Mouse (Mus musculus) c-Kit-positive CD71-negative TER-119-negative erythroid progenitor cells, embryonic 14.5 days (primary cell): ENCODE results near the gene Pqlc3.

Experiments
- DNase-seq: peaks from one replicate; pipeline ENCODE4 v3.0.0-alpha.2; 2013; ENCODE audit warnings: low read depth

Gene Pqlc3

GRCm38 (mm10) chr12:17001211-17001610, 1.0 kb upstream of the Pqlc3 start:
- no peak for DNase-seq

- DNase-seq, result no peak
These were observed 420 bp upstream of the Pqlc3 start for GRCm38 (mm10) chr12:17000628-17001027.

- no peak for DNase-seq
These were observed 1.1 kb downstream of the Pqlc3 start for GRCm38 (mm10) chr12:16999146-16999545.

GRCm38 (mm10) chr12:16996886-16997462, 3.2 kb downstream of the Pqlc3 start:
- DNase-seq, result no peak

GRCm38 (mm10) chr12:16996281-16996680, 3.9 kb downstream of the Pqlc3 start:
- no peak for DNase-seq

GRCm38 (mm10) chr12:16994291-16994690, 5.9 kb downstream of the Pqlc3 start:
- no peak for DNase-seq

GRCm38 (mm10) chr12:16992355-16992754, 7.9 kb downstream of the Pqlc3 start:
- DNase-seq, result no peak

- no peak for DNase-seq
These were observed 8.8 kb downstream of the Pqlc3 start for GRCm38 (mm10) chr12:16991376-16991775.

GRCm38 (mm10) chr12:16985778-16986177, 14.4 kb downstream of the Pqlc3 start:
- no peak for DNase-seq

- DNase-seq, result no peak
These were observed 23.1 kb downstream of the Pqlc3 start for GRCm38 (mm10) chr12:16977120-16977519.

- no peak for DNase-seq
These were observed 33.4 kb downstream of the Pqlc3 start for GRCm38 (mm10) chr12:16966811-16967210.

GRCm38 (mm10) chr12:16963354-16963753, 36.9 kb downstream of the Pqlc3 start:
- DNase-seq, result no peak

- DNase-seq, result peak; percentile 16
These were observed 41.4 kb downstream of the Pqlc3 start for GRCm38 (mm10) chr12:16958851-16959250.

- no peak for DNase-seq
These were observed 52.0 kb downstream of the Pqlc3 start for GRCm38 (mm10) chr12:16948239-16948638.

GRCm38 (mm10) chr12:16941976-16942375, 58.2 kb downstream of the Pqlc3 start:
- DNase-seq, result no peak
